Mouse (Mus musculus) skeletal muscle tissue, adult 2 months (tissue): ENCODE measurements around the gene Sugt1.

Experiments used
- DNase-seq: peaks from one replicate; pipeline ENCODE4 v3.0.0-alpha.2; 2012; ENCODE audit warnings: low read depth, low spot score

Gene Sugt1

GRCm38 (mm10) chr14:79587139-79587851 is at the start of gene Sugt1:
Sugt1 (plus strand) TSS chr14:79587691.
- DNase-seq: peak; percentile 96

DNA sequence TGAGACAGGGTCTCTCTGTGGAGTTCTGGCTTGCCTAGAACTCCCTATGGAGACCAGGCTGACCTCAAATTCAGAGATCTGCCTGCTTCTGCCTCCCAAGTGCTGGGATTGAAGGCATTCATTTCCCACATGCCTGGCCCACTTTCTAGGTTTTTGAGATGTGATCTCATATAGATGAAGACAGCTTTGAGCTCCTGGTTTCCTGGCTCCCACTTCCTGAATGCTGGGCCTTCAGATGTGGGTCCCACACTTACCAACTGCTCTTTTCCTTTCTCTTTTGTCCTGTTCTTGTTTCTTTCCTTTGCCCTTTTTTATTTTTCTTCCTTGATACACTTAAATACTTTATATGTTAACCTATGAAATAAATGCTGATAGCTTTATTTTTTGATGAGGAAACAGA is 49.6 kb upstream of the Sugt1 start:
- DNase-seq: no peak

DNA sequence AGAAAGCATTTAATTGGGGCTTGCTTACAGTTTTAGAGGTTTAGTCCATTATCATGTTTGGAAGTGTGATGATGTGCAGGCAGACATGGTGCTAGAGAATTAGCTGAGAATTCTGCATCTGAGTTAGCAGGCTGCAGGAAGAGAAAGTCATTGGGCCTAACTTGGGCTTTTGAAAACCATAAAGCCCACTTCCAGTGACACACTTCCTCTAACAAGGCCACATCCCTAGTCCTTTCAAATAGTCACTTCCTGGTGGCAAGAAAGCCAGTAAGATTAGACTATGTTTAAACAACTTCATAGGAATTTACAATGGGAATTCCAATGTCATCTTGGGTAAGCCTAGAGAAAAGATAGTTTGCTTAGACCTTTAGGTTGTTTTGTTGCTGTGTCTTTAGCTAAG is 45.9 kb upstream of the Sugt1 start:
- DNase-seq: no peak

DNA sequence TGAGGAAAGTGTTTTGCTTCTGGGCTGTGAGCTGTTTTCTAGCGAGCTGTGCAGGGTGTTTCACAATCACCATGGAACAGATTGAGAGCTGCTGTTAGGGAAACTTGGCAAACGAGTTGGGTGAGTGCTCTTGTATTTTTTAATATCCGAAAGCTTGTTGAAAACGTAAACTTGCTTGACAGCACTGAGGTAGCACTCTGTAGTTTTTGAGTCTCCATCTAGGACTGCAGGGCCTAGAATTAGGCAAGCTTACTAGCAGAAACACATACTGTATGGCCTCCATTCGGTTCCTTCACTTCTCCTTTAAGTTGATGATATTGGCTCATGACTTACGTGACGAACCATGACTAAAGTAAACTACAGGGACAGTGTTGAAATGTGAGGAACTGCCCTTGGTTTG is 38.1 kb upstream of the Sugt1 start:
- peak; percentile 65 for DNase-seq

DNA sequence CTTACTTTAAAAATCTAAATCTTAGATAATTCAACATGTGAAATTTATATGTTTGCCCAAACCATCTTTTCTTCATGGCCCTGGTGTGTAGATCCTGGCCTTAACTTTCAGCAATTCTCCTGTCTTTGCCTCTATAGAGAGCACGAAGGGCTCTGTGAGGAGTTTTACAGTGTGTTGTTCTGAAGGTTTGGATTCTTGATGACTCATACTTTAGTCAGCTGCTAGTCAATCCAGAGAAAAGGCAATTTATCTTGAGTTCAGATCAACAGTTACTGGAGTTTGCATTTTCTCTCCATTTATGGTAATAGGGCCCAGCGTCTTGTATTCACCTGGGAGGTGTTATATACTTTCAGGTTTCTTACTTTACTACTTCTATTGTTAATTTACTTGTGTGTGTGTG is 35.6 kb upstream of the Sugt1 start:
- DNase-seq: no peak

DNA sequence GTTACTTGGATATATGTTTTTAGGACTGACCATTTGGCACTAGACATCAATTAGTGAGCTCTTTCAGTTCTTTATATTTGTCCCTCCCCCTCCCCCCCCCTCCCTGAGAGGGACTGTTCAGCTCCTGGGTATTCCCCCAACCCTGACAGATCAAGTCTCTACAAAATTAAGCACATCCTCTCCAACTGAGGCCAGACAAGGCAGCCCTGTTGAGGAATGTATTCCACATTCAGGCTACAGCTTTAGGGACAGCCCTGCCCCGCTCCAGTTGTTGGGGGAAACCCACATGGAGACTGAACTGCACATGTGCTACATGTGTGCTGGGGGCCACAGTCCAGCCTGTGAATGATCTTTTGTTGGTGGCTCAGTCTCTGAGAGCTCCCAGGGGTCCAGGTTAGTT is 34.6 kb upstream of the Sugt1 start:
- no peak for DNase-seq

DNA sequence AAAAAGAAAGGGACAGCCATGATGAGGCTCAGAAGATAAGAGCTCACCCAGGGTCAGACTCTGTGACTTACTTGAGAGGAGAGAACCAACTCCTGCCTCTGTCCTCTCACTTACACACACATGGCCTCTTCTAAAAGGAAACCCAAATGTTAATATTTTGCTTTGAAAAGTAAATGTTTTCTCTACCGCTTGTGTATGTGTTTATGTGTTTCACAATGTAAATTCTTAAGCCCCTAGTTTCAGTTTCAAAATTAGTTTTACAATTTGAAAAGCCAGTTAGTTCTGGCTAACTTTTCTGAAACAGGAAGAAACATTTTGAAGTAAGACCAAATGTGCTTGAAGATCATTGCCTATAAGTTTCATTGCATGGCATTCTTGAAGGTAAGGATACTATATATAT is 29.7 kb upstream of the Sugt1 start:
- DNase-seq: no peak

DNA sequence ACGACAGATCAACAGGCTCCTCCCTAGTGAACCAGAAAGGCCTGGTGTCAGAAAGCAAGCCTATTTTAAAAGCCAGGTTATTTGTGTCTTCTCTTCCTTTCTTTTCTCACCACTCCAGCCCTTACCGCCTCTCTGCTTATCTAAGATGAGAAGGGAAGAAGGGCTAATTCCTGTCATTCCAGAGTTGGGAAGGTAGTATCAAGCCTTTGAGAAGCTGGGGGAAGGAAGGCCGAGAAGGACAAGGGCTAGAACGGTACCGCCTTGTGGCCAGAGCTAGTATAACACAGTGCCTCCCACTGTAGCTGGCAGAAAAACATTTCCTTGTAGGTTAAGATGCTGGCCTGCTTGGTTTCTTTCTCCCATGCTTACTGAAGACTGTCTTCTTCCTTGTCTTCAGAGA is 24.7 kb upstream of the Sugt1 start:
- peak; percentile 36 for DNase-seq

- no peak for DNase-seq
Observed at GRCm38 (mm10) chr14:79564784-79565183, 22.7 kb upstream of the Sugt1 start.

GRCm38 (mm10) chr14:79573482-79574191 is 13.9 kb upstream of the Sugt1 start:
- no peak for DNase-seq

- DNase-seq: no peak
Observed at GRCm38 (mm10) chr14:79574361-79574760, 13.1 kb upstream of the Sugt1 start.

DNA sequence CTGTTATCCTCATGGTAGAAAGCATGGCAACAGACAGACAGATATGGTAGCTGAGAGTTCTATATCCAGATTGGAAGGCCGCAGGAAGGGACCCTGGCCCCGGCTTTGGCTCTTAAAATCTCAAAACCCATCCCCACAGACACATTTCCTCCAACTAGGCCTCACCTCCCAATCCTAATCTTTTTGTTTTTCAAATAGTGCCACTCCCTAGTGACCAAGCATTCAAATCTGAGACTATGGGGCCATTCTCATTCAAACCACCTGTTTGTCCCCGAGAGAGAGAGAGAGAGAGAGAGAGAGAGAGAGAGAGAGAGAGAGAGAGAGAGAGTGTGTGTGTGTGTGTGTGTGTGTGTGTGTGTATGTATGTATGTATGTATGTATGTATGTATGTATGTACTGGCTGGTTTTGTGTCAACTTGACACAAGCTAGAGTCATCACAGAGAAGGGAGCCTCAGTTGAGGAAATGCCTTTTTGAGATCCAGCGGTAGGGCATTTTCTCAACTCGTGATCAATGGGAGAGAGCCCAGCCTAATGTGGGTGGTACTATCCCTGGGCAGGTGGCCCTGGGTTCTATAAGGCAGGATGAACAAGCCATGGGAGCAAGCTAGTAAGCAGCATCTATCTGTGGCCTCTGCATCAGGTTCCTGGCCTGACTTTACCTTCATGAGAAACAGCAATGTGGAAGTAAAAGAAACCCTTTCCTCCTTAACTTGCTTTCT is 3.8 kb upstream of the Sugt1 start:
- DNase-seq: no peak

- no peak for DNase-seq
Observed at GRCm38 (mm10) chr14:79586499-79587138, 872 bp upstream of the Sugt1 start.

- DNase-seq: no peak
Observed at GRCm38 (mm10) chr14:79587852-79588229, 350 bp downstream of the Sugt1 start.

DNA sequence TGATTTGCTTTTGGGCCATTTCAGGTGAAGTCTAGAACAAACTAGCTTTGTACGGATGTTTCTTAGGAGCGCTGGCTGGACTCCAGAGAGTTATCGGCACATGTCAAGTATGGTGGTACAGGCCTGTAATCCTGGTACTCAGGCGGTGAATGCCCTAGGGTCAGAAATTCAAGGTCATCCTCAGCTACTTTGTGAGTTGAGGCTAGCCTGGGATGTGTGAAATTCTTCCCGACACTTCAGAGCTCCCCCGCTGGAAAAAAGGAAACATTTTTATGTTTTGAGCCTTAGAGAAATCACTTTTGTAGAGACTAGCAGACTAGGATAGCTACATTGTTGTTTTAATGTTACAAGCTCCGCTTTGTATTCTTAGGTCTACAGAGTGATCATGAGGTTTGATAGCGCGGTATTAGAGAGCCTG is 1.1 kb downstream of the Sugt1 start:
- DNase-seq: no peak

- no peak for DNase-seq
Observed at GRCm38 (mm10) chr14:79589401-79589800, 1.9 kb downstream of the Sugt1 start.

DNA sequence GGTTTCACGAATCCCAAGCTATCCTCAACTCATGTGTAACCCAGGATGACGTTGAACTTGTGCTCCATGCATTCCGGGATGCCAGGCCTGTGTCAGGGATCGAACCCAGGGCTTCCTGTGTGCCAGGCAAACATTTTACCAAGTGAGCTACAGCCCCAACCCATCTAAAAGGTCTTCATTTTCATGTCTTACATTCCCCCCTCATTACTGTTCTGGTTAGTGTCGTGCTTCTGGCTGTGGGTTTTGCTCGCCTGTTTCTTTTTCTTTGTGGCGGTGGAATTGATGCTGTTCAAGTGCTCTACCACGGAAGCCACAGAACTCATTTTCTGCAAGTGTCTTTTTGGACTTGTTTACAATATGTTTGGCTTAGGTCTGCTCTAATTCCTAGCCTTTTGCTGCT is 3.4 kb downstream of the Sugt1 start:
- DNase-seq: no peak

- no peak for DNase-seq
Observed at GRCm38 (mm10) chr14:79591611-79592010, 4.1 kb downstream of the Sugt1 start.

- DNase-seq: no peak
Observed at GRCm38 (mm10) chr14:79594069-79594468, 6.6 kb downstream of the Sugt1 start.

- DNase-seq: no peak
Observed at GRCm38 (mm10) chr14:79596602-79597001, 9.1 kb downstream of the Sugt1 start.

GRCm38 (mm10) chr14:79605881-79606280 is 18.4 kb downstream of the Sugt1 start:
- DNase-seq: no peak

DNA sequence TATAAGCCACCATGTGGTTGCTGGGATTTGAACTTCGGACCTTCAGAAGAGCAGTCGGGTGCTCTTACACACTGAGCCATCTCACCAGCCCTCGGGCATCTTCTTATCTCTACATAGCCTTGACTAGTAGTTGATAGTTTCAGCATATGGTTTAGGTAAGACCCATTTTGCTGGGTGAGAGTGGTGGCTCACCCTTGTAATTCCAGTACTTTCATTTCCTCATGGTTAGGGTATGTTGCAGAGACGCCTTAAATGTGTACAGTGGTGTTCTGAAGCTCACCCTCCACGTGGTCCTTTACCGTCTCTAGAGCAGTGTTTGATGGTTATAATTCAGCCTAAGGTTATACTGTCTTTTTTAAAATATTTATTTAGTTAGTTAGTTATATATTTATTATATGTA is 18.9 kb downstream of the Sugt1 start:
- no peak for DNase-seq
